Comparison of ENCODE assay signal across 18 mouse cellular contexts in genomic region chr13:44020851-44021250, GRCm38 (mm10).
"Had no signal": no experiment of that assay in that cellular context is flagged by ENCODE, and none has a peak within 500 bp of the region (broad histone marks: within the 10 kb centered on the region; RNA-seq: fewer than 3 reads in every experiment).

No protein-coding gene starts in this region.

- H3K27ac ChIP-seq: kidney, postnatal 0 days; left cerebral cortex, adult 2 months; limb, embryonic 13.5 days; liver, embryonic 12.5 days; liver, embryonic 15.5 days; lung, embryonic 15.5 days; midbrain, embryonic 12.5 days; midbrain, embryonic 15.5 days had no signal

- ATAC-seq: liver, embryonic 12.5 days; midbrain, embryonic 15.5 days had no signal

- H3K4me2 ChIP-seq: limb, embryonic 13.5 days; liver, embryonic 12.5 days; liver, embryonic 15.5 days; lung, embryonic 15.5 days; midbrain, embryonic 12.5 days; midbrain, embryonic 15.5 days had no signal

- H3K9me3 ChIP-seq: limb, embryonic 13.5 days; liver, embryonic 12.5 days; liver, embryonic 15.5 days; lung, embryonic 15.5 days; midbrain, embryonic 12.5 days; midbrain, embryonic 15.5 days had no signal

- H3K27me3 ChIP-seq: limb, embryonic 13.5 days; liver, embryonic 12.5 days; liver, embryonic 15.5 days; lung, embryonic 15.5 days had no signal

- DNase-seq: kidney, adult 2 months; kidney, postnatal 25 days; layer of hippocampus, postnatal 36 days; left cerebral cortex, postnatal 4 days; liver; lung, adult 18-20 months; lung, postnatal 14 days; lung, postnatal 4 days; thymus, adult 18-20 months; thymus, postnatal 4 days had no signal

- H3K36me3 ChIP-seq: limb, embryonic 13.5 days; liver, embryonic 12.5 days; liver, embryonic 15.5 days; lung, embryonic 15.5 days; midbrain, embryonic 12.5 days; midbrain, embryonic 15.5 days had no signal

- H3K4me1 ChIP-seq: liver, embryonic 12.5 days; liver, embryonic 15.5 days had no signal

- H3K9ac ChIP-seq: limb, embryonic 13.5 days; liver, embryonic 12.5 days; liver, embryonic 15.5 days; lung, embryonic 15.5 days; midbrain, embryonic 12.5 days; midbrain, embryonic 15.5 days had no signal

- H3K4me3 ChIP-seq: left cerebral cortex, adult 2 months; limb, embryonic 13.5 days; liver, embryonic 12.5 days; liver, embryonic 15.5 days; lung, embryonic 15.5 days; midbrain, embryonic 12.5 days; midbrain, embryonic 15.5 days had no signal
